Mouse (Mus musculus): ENCODE data around the gene Rala.

DNA sequence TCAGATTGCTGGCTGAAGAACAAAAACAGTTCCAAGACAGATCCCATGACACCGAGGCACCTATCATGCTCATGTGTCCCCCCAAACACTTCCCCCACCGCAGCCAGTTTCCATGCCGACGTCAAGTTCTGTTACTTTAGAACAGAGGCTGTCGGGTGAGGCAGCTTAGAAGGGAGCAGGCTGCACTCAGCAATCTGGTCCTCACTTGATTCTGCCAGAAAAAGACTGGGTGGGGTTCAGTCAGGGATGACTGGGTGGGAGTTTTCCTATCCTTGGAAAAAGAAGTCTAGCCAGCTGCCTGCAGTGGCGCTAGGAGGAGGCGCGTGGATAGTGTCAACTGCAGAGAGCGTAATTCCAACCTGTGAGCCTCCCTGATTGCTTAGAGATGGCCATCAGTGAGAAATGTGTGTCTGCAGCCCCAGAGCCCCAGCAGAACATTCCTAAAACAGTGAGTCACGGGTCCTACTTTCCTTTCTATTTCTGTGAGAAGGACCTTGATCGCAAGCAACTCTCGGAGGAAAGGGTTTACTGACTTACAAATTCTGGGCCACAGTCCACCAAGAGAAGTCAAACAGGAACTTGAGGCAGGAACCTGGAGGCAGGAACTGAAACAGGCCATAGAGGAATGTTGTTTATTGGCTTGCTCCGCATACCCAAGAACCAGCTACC, 84.5 kb downstream of the Rala start:
- TF ChIP-seq CTCF (IDR thresholded peaks at IDR 0.05) (no peak), EP300 (IDR thresholded peaks at IDR 0.05) (no peak)

Measured in lung, postnatal 0 days (tissue).